Mouse (Mus musculus): ENCODE data around the gene Esrrg.

DNA sequence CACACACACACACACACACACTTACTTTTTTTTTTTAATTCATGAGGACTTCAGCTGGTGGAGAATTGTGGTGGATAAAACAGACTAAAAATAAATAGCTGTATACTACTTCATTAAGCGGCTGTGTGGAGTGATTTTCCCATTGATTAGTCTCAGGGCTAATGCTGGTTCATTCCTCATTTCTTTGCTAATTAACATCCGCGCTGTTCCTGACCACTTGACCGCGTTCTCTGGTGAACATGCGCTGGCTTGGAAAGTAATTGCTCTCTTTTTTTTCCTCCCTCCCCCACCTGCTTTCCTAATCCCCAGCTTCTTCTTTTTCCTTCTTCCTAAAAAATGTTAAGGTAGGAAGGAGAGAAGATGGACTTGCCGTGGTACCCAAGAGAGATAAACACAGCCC is 222.3 kb downstream of the Esrrg start:
- no peak for TF ChIP-seq CTCF (IDR thresholded peaks at IDR 0.05; ENCODE audit: borderline replicate concordance, control insufficient read depth, extremely low read depth, insufficient read depth, low read length, poor library complexity)
- TF ChIP-seq POLR2A (IDR thresholded peaks at IDR 0.05; ENCODE audit: control insufficient read depth, extremely low read depth, insufficient read depth, low read length, poor library complexity) = no peak
